Mouse (Mus musculus): ENCODE measurements around the gene Mllt10.
"Not testable (repeated sequence)": the region's sequence is repeated elsewhere in the genome, so short reads cannot be mapped to it uniquely, and the experiment has no call there.

The Mllt10 gene

GRCm38 (mm10) chr2:18051831-18052170 is 3.2 kb upstream of the Mllt10 start:
- DNase-seq, result no peak

GRCm38 (mm10) chr2:18052581-18052980 is 2.5 kb upstream of the Mllt10 start:
- no peak for DNase-seq

GRCm38 (mm10) chr2:18053243-18053950 is 1.6 kb upstream of the Mllt10 start:
- no peak for DNase-seq

GRCm38 (mm10) chr2:18053951-18054530 is 996 bp upstream of the Mllt10 start:
- DNase-seq, result peak; percentile 85 to 87

GRCm38 (mm10) chr2:18055929-18056785 is 1.1 kb downstream of the Mllt10 start:
- peak; percentile 96 to 98 for DNase-seq

GRCm38 (mm10) chr2:18056786-18057255 is 1.8 kb downstream of the Mllt10 start:
- peak; percentile 91 to 95 for DNase-seq

- DNase-seq, result peak; percentile 72 to 76
Measured at GRCm38 (mm10) chr2:18057336-18058145, 2.5 kb downstream of the Mllt10 start.

- peak in 1 of 2 experiments; percentile 24 for DNase-seq
Measured at GRCm38 (mm10) chr2:18058146-18058708, 3.2 kb downstream of the Mllt10 start.

- peak in 1 of 2 experiments; percentile 18 for DNase-seq
Measured at GRCm38 (mm10) chr2:18059063-18059462, 4.0 kb downstream of the Mllt10 start.

- DNase-seq, result no peak
Measured at GRCm38 (mm10) chr2:18059891-18060290, 4.9 kb downstream of the Mllt10 start.

GRCm38 (mm10) chr2:18060396-18060795 is 5.4 kb downstream of the Mllt10 start:
- peak; percentile 31 to 42 for DNase-seq

GRCm38 (mm10) chr2:18063763-18064251 is 8.8 kb downstream of the Mllt10 start:
- peak; percentile 85 to 88 for DNase-seq

GRCm38 (mm10) chr2:18064356-18064858 is 9.4 kb downstream of the Mllt10 start:
- peak; percentile 96 to 98 for DNase-seq

GRCm38 (mm10) chr2:18064941-18065707 is 10.1 kb downstream of the Mllt10 start:
- peak; percentile 88 to 92 for DNase-seq

GRCm38 (mm10) chr2:18065708-18066030 is 10.6 kb downstream of the Mllt10 start:
- no peak for DNase-seq

GRCm38 (mm10) chr2:18066436-18066835 is 11.4 kb downstream of the Mllt10 start:
- DNase-seq, result no peak

- DNase-seq, result no peak
Measured at GRCm38 (mm10) chr2:18068071-18068796, 13.2 kb downstream of the Mllt10 start.

GRCm38 (mm10) chr2:18071947-18072346 is 16.9 kb downstream of the Mllt10 start:
- no peak for DNase-seq

- DNase-seq, result peak; percentile 51
Measured at GRCm38 (mm10) chr2:18080182-18080860, 25.3 kb downstream of the Mllt10 start.

- DNase-seq, result not testable (repeated sequence)
Measured at GRCm38 (mm10) chr2:18087695-18088094, 32.7 kb downstream of the Mllt10 start.

Data from cerebellum, postnatal 10 days (tissue).